Mouse (Mus musculus) megakaryocyte, embryonic 14.5 days (primary cell): ENCODE data around the gene Cit.

Experiments used
- FLI1 ChIP-seq: IDR thresholded peaks from 2 replicates; pipeline ENCODE4 v1.6.1; 2012; ENCODE audit warnings: low read length, inconsistent platforms, mixed read lengths
- GATA1 ChIP-seq: IDR thresholded peaks from 3 replicates; pipeline ENCODE4 v1.6.1; 2012; ENCODE audit warnings: mixed read lengths, low read length, inconsistent platforms, borderline replicate concordance

GRCm38 (mm10) chr5:116039706-116040105, 194.6 kb downstream of the Cit start:
- TF ChIP-seq GATA1: no peak
- no peak for TF ChIP-seq FLI1
